Mouse (Mus musculus) lung, adult 2 months (tissue): Measurements from ENCODE around the gene Acss2.

Experiments
- CTCF ChIP-seq: fragments of 200-500 bp; IDR thresholded peaks from 2 replicates; pipeline ENCODE4 v1.5.1; 2011; ENCODE audit warnings: mild to moderate bottlenecking, low read length, control low read depth; ENCODE audit not compliant: insufficient read depth
- POLR2A ChIP-seq: fragments of 200-500 bp; IDR thresholded peaks from 2 replicates; pipeline ENCODE4 v1.6.1; 2011; ENCODE audit warnings: low read depth, mild to moderate bottlenecking, control low read depth, low read length, borderline replicate concordance; ENCODE audit errors: extremely low read depth

DNA sequence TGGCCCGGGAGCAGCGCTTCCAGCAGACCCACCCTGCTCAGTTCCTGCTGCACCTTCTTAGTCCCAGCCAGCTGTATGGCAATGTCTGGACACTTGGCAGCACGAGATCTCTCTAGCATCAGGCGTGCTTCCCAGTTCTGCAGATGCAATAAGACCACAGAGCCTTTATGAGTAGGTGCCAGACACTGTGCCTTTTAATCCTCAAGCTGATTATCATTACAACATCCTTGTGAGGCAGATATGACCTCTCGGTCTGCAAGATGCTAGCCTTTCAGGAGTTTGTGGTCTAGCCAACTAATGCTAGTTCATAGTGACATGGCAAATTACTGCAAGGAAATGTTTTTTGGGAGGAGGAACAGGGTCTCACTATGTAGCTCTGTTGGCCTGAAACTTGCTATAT lies 50.0 kb downstream of the Acss2 start:
- TF ChIP-seq POLR2A, result no peak
- TF ChIP-seq CTCF, result no peak
